Mouse (Mus musculus) E14TG2a.4 (cell line): ENCODE data around the gene Fam174b.

Experiments used
- H3K27me3 ChIP-seq: 2 replicates; pipeline ENCODE4 v1.6.1; 2014; ENCODE audit warnings: low read length, control low read depth; ENCODE audit not compliant: insufficient read depth
- H3K36me3 ChIP-seq: 2 replicates; pipeline ENCODE4 v1.6.1; 2014; ENCODE audit warnings: low read length, control low read depth; ENCODE audit not compliant: insufficient read depth
- H3K4me1 ChIP-seq: replicated peaks from 2 replicates; pipeline ENCODE4 v1.6.1; 2014; ENCODE audit warnings: low read depth, low read length, control low read depth
- H3K4me3 ChIP-seq: replicated peaks from 2 replicates; pipeline ENCODE4 v1.5.1; 2014; ENCODE audit warnings: mild to moderate bottlenecking, low read length
- H3K9me3 ChIP-seq: 2 replicates; pipeline ENCODE4 v1.6.1; 2014; ENCODE audit warnings: low read length, control low read depth
- CTCF ChIP-seq: conservative IDR thresholded peaks from 2 replicates; pipeline ENCODE4 v1.5.1; 2014; ENCODE audit warnings: low read length
- NANOG ChIP-seq: IDR thresholded peaks from 2 replicates; pipeline ENCODE4 v1.6.1; 2014; ENCODE audit warnings: borderline replicate concordance, low read length, mixed read lengths
- POU5F1 ChIP-seq: IDR thresholded peaks from 2 replicates; pipeline ENCODE4 v1.6.1; 2014; ENCODE audit warnings: low read length, borderline replicate concordance

Fam174b gene

GRCm38 (mm10) chr7:73761691-73762189 is 21.6 kb downstream of the Fam174b start:
- TF ChIP-seq POU5F1, result no peak
- TF ChIP-seq NANOG, result no peak
- no peak for TF ChIP-seq CTCF
- Histone ChIP-seq H3K36me3 (no peaks in the 10 kb centered on the region), H3K9me3 (no peaks in the 10 kb centered on the region), H3K27me3 (peaks cover 2% of the 10 kb centered on the region; the same call in 1 of the 2 replicates), H3K4me3 (no peak overlapping the region), H3K4me1 (0 out of 2 replicates have a peak, but pooled peaks cover 2% of the 10 kb centered on the region)

GRCm38 (mm10) chr7:73764679-73765078 is 24.6 kb downstream of the Fam174b start:
- TF ChIP-seq NANOG (no peak), POU5F1 (no peak), CTCF (no peak)
- H3K4me1 ChIP-seq, result no peaks in the 10 kb centered on the region
- 0 out of 2 replicates have a peak, but pooled peaks cover 1% of the 10 kb centered on the region for H3K27me3 ChIP-seq
- no peak overlapping the region for H3K4me3 ChIP-seq
- H3K9me3 ChIP-seq, result no peaks in the 10 kb centered on the region
- no peaks in the 10 kb centered on the region for H3K36me3 ChIP-seq

- H3K36me3 ChIP-seq, result no peaks in the 10 kb centered on the region
Observed at GRCm38 (mm10) chr7:73765186-73765903, 25.2 kb downstream of the Fam174b start.

DNA sequence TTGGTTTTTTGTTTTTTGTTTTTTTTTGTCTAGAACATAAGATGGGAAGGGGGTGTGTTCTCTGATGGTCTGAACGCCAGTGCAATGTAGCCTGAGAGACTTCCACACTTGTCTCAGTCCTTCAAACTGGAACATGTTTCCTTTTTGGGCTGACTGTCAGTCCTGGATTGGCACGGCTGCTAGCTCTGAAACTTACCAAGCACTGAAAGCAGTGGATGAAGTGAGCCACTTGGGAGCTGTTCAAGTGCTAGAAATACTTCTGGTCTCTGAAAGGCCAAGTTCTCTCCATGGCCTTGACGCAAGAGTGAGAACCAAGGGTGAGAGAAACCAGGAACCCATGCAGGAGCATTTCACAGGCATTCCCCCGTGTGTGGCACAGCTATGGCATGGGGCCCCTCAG is 29.1 kb downstream of the Fam174b start:
- Histone ChIP-seq H3K36me3 (no peaks in the 10 kb centered on the region), H3K9me3 (0 out of 2 replicates have a peak, but pooled peaks cover 6% of the 10 kb centered on the region), H3K27me3 (peaks cover 4% of the 10 kb centered on the region; the same call in 1 of the 2 replicates), H3K4me1 (peaks cover 14% of the 10 kb centered on the region), H3K4me3 (no peak overlapping the region)
- no peak for TF ChIP-seq POU5F1
- TF ChIP-seq NANOG, result no peak
- no peak for TF ChIP-seq CTCF

More at GRCm38 (mm10) chr7:73765186-73765903, 25.2 kb downstream of the Fam174b start:
- H3K27me3 ChIP-seq, result no peaks in the 10 kb centered on the region
- no peak overlapping the region for H3K4me3 ChIP-seq
- no peaks in the 10 kb centered on the region for H3K9me3 ChIP-seq
- TF ChIP-seq CTCF (no peak), NANOG (no peak), POU5F1 (no peak)
- H3K4me1 ChIP-seq, result no peaks in the 10 kb centered on the region

- H3K9me3 ChIP-seq, result 0 out of 2 replicates have a peak, but pooled peaks cover 6% of the 10 kb centered on the region
- no peak for TF ChIP-seq POU5F1
- no peak for TF ChIP-seq NANOG
- no peak for TF ChIP-seq CTCF
- peaks cover 4% of the 10 kb centered on the region; the same call in 1 of the 2 replicates for H3K27me3 ChIP-seq
- H3K36me3 ChIP-seq, result no peaks in the 10 kb centered on the region
- H3K4me1 ChIP-seq, result peaks cover 14% of the 10 kb centered on the region
- peak overlapping the region; percentile 39; the same call in 1 of the 2 replicates for H3K4me3 ChIP-seq
Observed at GRCm38 (mm10) chr7:73771384-73772274, 31.5 kb downstream of the Fam174b start.

DNA sequence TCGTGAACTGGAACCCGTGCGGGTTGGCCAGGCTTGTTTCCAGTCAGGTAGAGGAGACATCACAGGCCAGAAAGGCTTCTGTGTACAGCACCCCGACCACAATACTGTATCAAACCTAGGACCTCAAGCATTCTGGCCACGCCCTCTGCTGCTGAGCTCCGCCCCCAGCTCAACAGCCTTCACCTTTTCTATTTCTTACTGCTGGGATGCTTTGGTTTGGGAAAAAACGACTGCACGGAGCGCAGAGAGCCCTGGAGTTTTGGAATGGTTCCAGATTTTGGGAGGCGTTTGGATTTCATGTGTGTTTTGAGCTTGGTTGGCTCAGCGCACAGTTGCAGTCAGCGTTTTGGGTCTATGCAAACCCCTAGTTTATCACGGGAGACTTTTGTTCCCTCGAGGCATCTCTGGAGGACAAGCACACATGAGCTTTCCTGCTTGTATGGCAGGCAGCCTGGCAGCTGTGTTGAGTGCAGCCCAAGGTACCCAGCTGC is 32.2 kb downstream of the Fam174b start:
- Histone ChIP-seq H3K4me1 (peaks cover 14% of the 10 kb centered on the region), H3K4me3 (peak overlapping the region; percentile 39; the same call in 1 of the 2 replicates), H3K36me3 (no peaks in the 10 kb centered on the region), H3K27me3 (peaks cover 4% of the 10 kb centered on the region; the same call in 1 of the 2 replicates), H3K9me3 (0 out of 2 replicates have a peak, but pooled peaks cover 6% of the 10 kb centered on the region)
- TF ChIP-seq CTCF (no peak), POU5F1 (no peak), NANOG (no peak)

GRCm38 (mm10) chr7:73774781-73775180 is 34.7 kb downstream of the Fam174b start:
- TF ChIP-seq NANOG, result no peak
- TF ChIP-seq CTCF, result no peak
- no peak for TF ChIP-seq POU5F1
- H3K9me3 ChIP-seq, result peaks cover 15% of the 10 kb centered on the region; the same call in 1 of the 2 replicates
- H3K4me1 ChIP-seq, result peaks cover 14% of the 10 kb centered on the region
- H3K36me3 ChIP-seq, result no peaks in the 10 kb centered on the region
- H3K4me3 ChIP-seq, result no peak overlapping the region
- peaks cover 4% of the 10 kb centered on the region; the same call in 1 of the 2 replicates for H3K27me3 ChIP-seq

GRCm38 (mm10) chr7:73777777-73778176 is 37.7 kb downstream of the Fam174b start:
- TF ChIP-seq CTCF, result no peak
- no peak for TF ChIP-seq NANOG
- no peak for TF ChIP-seq POU5F1
- peaks cover 4% of the 10 kb centered on the region; the same call in 1 of the 2 replicates for H3K27me3 ChIP-seq
- H3K4me3 ChIP-seq, result no peak overlapping the region
- H3K9me3 ChIP-seq, result peaks cover 15% of the 10 kb centered on the region; the same call in 1 of the 2 replicates
- H3K36me3 ChIP-seq, result no peaks in the 10 kb centered on the region
- H3K4me1 ChIP-seq, result peaks cover 1% of the 10 kb centered on the region
